Mouse (Mus musculus) spleen, adult 2 months (tissue): ENCODE measurements around the gene Sf3b5. TPM values are rescaled to one million over a fixed set of nuclear protein-coding genes. Genes with fewer than 3 reads are reported as not detected.

Experiments
- DNase-seq, 2 experiments: peaks; one replicate each; pipeline versions ENCODE4 v3.0.0 to v3.0.0-alpha.2; 2012 to 2021; ENCODE audit warnings: low spot score in 2 of 2, low read depth in 1 of 2
- H3K27ac ChIP-seq: fragments of 200-500 bp; 2 replicates; pipeline ENCODE4 v1.5.1; 2012; ENCODE audit warnings: low read length, inconsistent platforms; ENCODE audit not compliant: insufficient read depth
- H3K27me3 ChIP-seq: fragments of 200-500 bp; 2 replicates; pipeline ENCODE4 v1.6.1; 2012; ENCODE audit warnings: mild to moderate bottlenecking, moderate library complexity, low read length, inconsistent platforms; ENCODE audit not compliant: control insufficient read depth, insufficient read depth
- H3K36me3 ChIP-seq: fragments of 200-500 bp; 2 replicates; pipeline ENCODE4 v1.6.1; 2012; ENCODE audit warnings: mild to moderate bottlenecking, low read length, inconsistent platforms; ENCODE audit not compliant: control insufficient read depth, insufficient read depth
- H3K4me1 ChIP-seq: fragments of 200-500 bp; 2 replicates; pipeline ENCODE4 v1.6.1; 2011; ENCODE audit warnings: inconsistent platforms; ENCODE audit not compliant: control insufficient read depth, insufficient read depth, insufficient read length
- H3K4me3 ChIP-seq: fragments of 200-500 bp; 2 replicates; pipeline ENCODE4 v1.5.1; 2011; ENCODE audit warnings: mild to moderate bottlenecking, inconsistent platforms; ENCODE audit not compliant: insufficient read depth, insufficient read length; ENCODE audit errors: extremely low read depth
- CTCF ChIP-seq: fragments of 200-500 bp; IDR thresholded peaks from 2 replicates; pipeline ENCODE4 v1.5.1; 2011; ENCODE audit warnings: mild to moderate bottlenecking, inconsistent platforms; ENCODE audit not compliant: insufficient read depth, insufficient read length, insufficient replicate concordance; ENCODE audit errors: extremely low read depth
- POLR2A ChIP-seq: fragments of 200-500 bp; IDR thresholded peaks from 2 replicates; pipeline ENCODE4 v1.6.1; 2011; ENCODE audit warnings: low read depth, low read length, inconsistent platforms
- WGBS: fragments of 180-500 bp; shearing (Covaris S2); methylation state at CpG from one replicate; pipeline ENCODE4 v1.1.7; 2018; 5-methylcytosine and 5-hydroxymethylcytosine counted together
- polyA plus RNA-seq: library from polyadenylated mRNA; depleted of rRNA; stranded (reverse); fragments of >200 nt; gene quantifications from 2 replicates; pipeline ENCODE4 v1.2.3, GENCODE M21; 2012; rRNA removed

Gene Sf3b5
- 30.6 and 39.2 TPM in 2 replicates for polyA plus RNA-seq

GRCm38 (mm10) chr10:13005043-13005442 is at the start of gene Sf3b5:
Gene Sf3b5 (plus strand): TSS chr10:13005343.
- WGBS, result 88% methylated on average over 3 of the region's 3 CpGs
- Histone ChIP-seq H3K36me3 (no peaks in the 10 kb centered on the region), H3K4me3 (no peak within 1 kb of the TSS), H3K27me3 (no peaks in the 10 kb centered on the region), H3K4me1 (no peaks in the 10 kb centered on the region), H3K27ac (no peak within 1 kb of the TSS)
- DNase-seq, result no peak
- TF ChIP-seq POLR2A, result no peak
- no peak for TF ChIP-seq CTCF

GRCm38 (mm10) chr10:12955831-12956230 is 49.3 kb upstream of the Sf3b5 start:
- Histone ChIP-seq H3K36me3 (no peaks in the 10 kb centered on the region), H3K27ac (no peak overlapping the region), H3K4me1 (0 out of 2 replicates have a peak, but pooled peaks cover 2% of the 10 kb centered on the region), H3K4me3 (no peak overlapping the region), H3K27me3 (no peaks in the 10 kb centered on the region)
- 27% methylated on average over 1 of the region's 1 CpGs for WGBS
- no peak for DNase-seq
- TF ChIP-seq CTCF (no peak), POLR2A (no peak)

- H3K36me3 ChIP-seq, result no peaks in the 10 kb centered on the region
- H3K4me1 ChIP-seq, result 0 out of 2 replicates have a peak, but pooled peaks cover 2% of the 10 kb centered on the region
- DNase-seq, result no peak
- H3K4me3 ChIP-seq, result no peak overlapping the region
- no peak overlapping the region for H3K27ac ChIP-seq
- no peaks in the 10 kb centered on the region for H3K27me3 ChIP-seq
- no peak for TF ChIP-seq POLR2A
- no peak for TF ChIP-seq CTCF
- WGBS, result 49% methylated on average over 4 of the region's 4 CpGs
Observed at GRCm38 (mm10) chr10:12957271-12957670, 47.9 kb upstream of the Sf3b5 start.

- Histone ChIP-seq H3K4me1 (0 out of 2 replicates have a peak, but pooled peaks cover 2% of the 10 kb centered on the region), H3K27me3 (no peaks in the 10 kb centered on the region), H3K36me3 (no peaks in the 10 kb centered on the region), H3K4me3 (no peak overlapping the region), H3K27ac (no peak overlapping the region)
- TF ChIP-seq POLR2A, result no peak
- TF ChIP-seq CTCF, result no peak
- no peak for DNase-seq
- WGBS, result 76% methylated on average over 8 of the region's 8 CpGs
Observed at GRCm38 (mm10) chr10:12961546-12961945, 43.6 kb upstream of the Sf3b5 start.

- H3K27ac ChIP-seq, result no peak overlapping the region
- H3K36me3 ChIP-seq, result no peaks in the 10 kb centered on the region
- 0 out of 2 replicates have a peak, but pooled peaks cover 2% of the 10 kb centered on the region for H3K4me1 ChIP-seq
- no peak overlapping the region for H3K4me3 ChIP-seq
- H3K27me3 ChIP-seq, result no peaks in the 10 kb centered on the region
- no peak for DNase-seq
- TF ChIP-seq CTCF, result no peak
- no peak for TF ChIP-seq POLR2A
Observed at GRCm38 (mm10) chr10:12962238-12962637, 42.9 kb upstream of the Sf3b5 start.

GRCm38 (mm10) chr10:12963362-12964147 is 41.6 kb upstream of the Sf3b5 start:
- Histone ChIP-seq H3K4me1 (no peaks in the 10 kb centered on the region), H3K27me3 (no peaks in the 10 kb centered on the region), H3K36me3 (no peaks in the 10 kb centered on the region), H3K4me3 (peak overlapping the region; percentile 88), H3K27ac (peak overlapping the region; percentile 49)
- no peak for TF ChIP-seq CTCF
- no peak for TF ChIP-seq POLR2A
- 2% methylated on average over 29 of the region's 29 CpGs for WGBS
- peak; percentile 11 to 29 for DNase-seq
